Mouse (Mus musculus) midbrain, embryonic 15.5 days (tissue): Measurements from ENCODE around the gene Prlr. TPM values are rescaled to one million over a fixed set of nuclear protein-coding genes. Genes with fewer than 3 reads are reported as not detected.

Experiments
- ATAC-seq: fragments of 200-750 bp; cut with Nextera tagmentation; replicated peaks from 2 replicates; pipeline ENCODE4 v1.8.0; 2017; ENCODE audit warnings: moderate TSS enrichment
- H3K27ac ChIP-seq: fragments of 300-500 bp; sonication (generic); 2 replicates; pipeline ENCODE4 v1.5.1; 2015; ENCODE audit warnings: mild to moderate bottlenecking, inconsistent platforms
- H3K27me3 ChIP-seq: fragments of 300-500 bp; sonication (generic); replicated peaks from 2 replicates; pipeline ENCODE4 v1.6.1; 2015; ENCODE audit warnings: inconsistent platforms
- H3K36me3 ChIP-seq: fragments of 300-500 bp; sonication (generic); replicated peaks from 2 replicates; pipeline ENCODE4 v1.6.1; 2015; ENCODE audit warnings: inconsistent platforms
- H3K4me1 ChIP-seq: fragments of 300-500 bp; sonication (generic); 2 replicates; pipeline ENCODE4 v1.6.1; 2015; ENCODE audit warnings: inconsistent platforms
- H3K4me2 ChIP-seq: fragments of 300-500 bp; sonication (generic); 2 replicates; pipeline ENCODE4 v1.6.1; 2015; ENCODE audit warnings: inconsistent platforms, mild to moderate bottlenecking, moderate library complexity
- H3K4me3 ChIP-seq: fragments of 300-500 bp; sonication (generic); 2 replicates; pipeline ENCODE4 v1.5.1; 2015; ENCODE audit warnings: mild to moderate bottlenecking, inconsistent platforms
- H3K9ac ChIP-seq: fragments of 300-500 bp; sonication (generic); 2 replicates; pipeline ENCODE4 v1.6.1; 2015; ENCODE audit warnings: mild to moderate bottlenecking, inconsistent platforms
- H3K9me3 ChIP-seq: fragments of 300-500 bp; sonication (generic); 2 replicates; pipeline ENCODE4 v1.6.1; 2016; ENCODE audit warnings: inconsistent platforms
- WGBS: fragments of 180-500 bp; shearing (Covaris S2); methylation state at CpG from one replicate; pipeline ENCODE4 v1.1.7; 2015; ENCODE audit warnings: mixed read lengths; 5-methylcytosine and 5-hydroxymethylcytosine counted together
- polyA plus RNA-seq: library from polyadenylated mRNA; unstranded; fragments of >200 nt; fragmentation: Nextera tagmentation; extraction: Ambion mirVana; gene quantifications from 2 replicates; pipeline ENCODE4 v1.2.1, GENCODE M21; 2015

Gene Prlr
- polyA plus RNA-seq, 1 experiment from 2014 or later, result 1.3 TPM

GRCm38 (mm10) chr15:10366331-10366730 is 189.3 kb downstream of the Prlr start:
- WGBS, result 90% methylated on average over 2 of the region's 2 CpGs
- no peak overlapping the region for H3K27ac ChIP-seq
- no peak overlapping the region for H3K9ac ChIP-seq
- no peaks in the 10 kb centered on the region for H3K36me3 ChIP-seq
- no peaks in the 10 kb centered on the region for H3K4me1 ChIP-seq
- no peaks in the 10 kb centered on the region for H3K27me3 ChIP-seq
- no peaks in the 10 kb centered on the region for H3K9me3 ChIP-seq
- no peak for ATAC-seq
- no peak overlapping the region for H3K4me3 ChIP-seq
- H3K4me2 ChIP-seq, result no peak overlapping the region

GRCm38 (mm10) chr15:10375404-10375803 is 198.4 kb downstream of the Prlr start:
- Histone ChIP-seq H3K27ac (no peak overlapping the region), H3K36me3 (no peaks in the 10 kb centered on the region), H3K4me2 (no peak overlapping the region), H3K27me3 (no peaks in the 10 kb centered on the region), H3K9me3 (no peaks in the 10 kb centered on the region), H3K9ac (no peak overlapping the region), H3K4me1 (no peaks in the 10 kb centered on the region), H3K4me3 (no peak overlapping the region)
- no peak for ATAC-seq
- WGBS, result 81% methylated on average over 3 of the region's 3 CpGs

DNA sequence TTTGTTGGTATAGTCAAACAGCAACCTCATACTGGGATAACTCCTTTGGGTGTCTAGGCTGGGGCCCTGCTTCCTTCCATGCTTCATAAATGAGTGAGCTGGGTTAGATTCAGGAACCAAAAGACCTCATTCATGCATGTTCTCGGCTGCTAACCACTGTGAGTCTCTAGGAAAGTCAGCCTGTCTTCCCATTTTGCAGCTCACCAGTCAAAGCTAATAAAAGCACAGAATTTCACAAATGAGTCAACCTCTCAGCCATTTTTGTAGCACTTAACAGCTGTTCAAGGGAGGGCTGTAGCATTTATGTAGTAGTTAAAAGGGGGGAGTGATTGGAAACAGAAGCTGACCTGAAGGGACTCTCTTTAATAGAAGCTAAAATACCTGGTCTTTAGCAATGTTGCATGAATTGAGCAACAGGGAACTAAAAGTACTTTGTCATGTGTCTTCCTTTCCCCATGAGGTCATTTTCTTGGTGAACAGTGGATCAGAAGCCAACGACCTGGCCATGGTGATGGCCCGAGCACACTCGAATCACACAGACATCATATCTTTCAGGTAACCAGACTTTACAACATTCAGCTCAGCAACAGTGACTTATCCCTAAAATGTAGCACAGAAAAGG is 201.4 kb downstream of the Prlr start:
- H3K9me3 ChIP-seq, result no peaks in the 10 kb centered on the region
- no peak for ATAC-seq
- H3K4me3 ChIP-seq, result no peak overlapping the region
- no peaks in the 10 kb centered on the region for H3K36me3 ChIP-seq
- no peaks in the 10 kb centered on the region for H3K27me3 ChIP-seq
- H3K9ac ChIP-seq, result no peak overlapping the region
- no peaks in the 10 kb centered on the region for H3K4me1 ChIP-seq
- no peak overlapping the region for H3K27ac ChIP-seq
- H3K4me2 ChIP-seq, result no peak overlapping the region
- 87% methylated on average over 4 of the region's 4 CpGs for WGBS

DNA sequence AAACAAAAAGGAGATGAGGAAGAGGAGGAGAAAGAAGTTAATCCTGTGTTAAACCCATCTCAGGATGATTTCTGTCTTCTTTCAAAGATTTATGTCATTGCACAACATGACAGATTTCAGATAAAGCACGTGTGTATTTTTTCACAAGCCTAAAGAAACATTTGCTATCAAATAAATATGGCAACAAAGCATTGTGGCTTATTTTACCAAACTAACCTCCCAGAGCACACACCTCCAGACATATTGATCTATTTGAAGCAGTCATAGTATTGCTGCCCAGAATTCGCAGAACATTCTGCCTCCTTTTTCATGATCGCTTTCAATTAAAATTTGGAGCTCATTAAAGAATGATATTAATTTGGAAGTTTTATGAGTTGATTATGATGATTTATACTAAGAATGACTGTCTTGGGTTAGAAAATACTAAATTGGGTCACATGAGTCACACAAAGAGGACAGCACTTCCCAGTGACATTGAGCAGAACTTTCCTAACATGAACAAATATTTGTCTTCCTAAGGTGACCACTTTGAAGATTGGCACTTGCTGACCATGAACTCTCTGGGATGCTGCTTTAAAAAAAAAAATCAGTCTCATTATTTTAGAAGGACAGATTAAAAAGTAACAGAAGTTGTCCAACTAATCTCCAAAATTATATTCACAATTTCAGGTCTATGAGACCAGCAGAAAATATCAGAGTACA is 202.9 kb downstream of the Prlr start:
- H3K36me3 ChIP-seq, result no peaks in the 10 kb centered on the region

DNA sequence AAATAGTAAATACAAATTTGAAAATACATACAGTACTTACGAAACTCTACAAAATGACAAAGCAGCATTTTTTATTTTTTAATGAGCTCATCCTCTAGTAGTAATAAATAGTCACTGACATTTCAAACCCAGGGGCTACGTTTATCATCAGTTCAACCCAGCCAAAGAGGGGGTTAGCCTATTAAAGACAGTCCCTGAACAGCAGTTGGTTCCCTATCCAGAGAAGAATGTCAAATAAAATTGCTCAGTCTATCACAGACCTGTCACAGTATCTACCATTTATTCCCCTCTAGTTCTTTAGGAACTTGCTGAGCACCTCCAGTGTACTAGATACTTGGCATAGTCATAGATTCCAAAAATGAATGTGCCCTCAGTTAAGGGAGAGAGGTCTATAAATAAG is 210.2 kb downstream of the Prlr start:
- 78% methylated on average over 2 of the region's 2 CpGs for WGBS
- no peaks in the 10 kb centered on the region for H3K27me3 ChIP-seq
- H3K9ac ChIP-seq, result no peak overlapping the region
- H3K9me3 ChIP-seq, result no peaks in the 10 kb centered on the region
- H3K4me1 ChIP-seq, result no peaks in the 10 kb centered on the region
- no peaks in the 10 kb centered on the region for H3K36me3 ChIP-seq
- no peak for ATAC-seq
- no peak overlapping the region for H3K4me3 ChIP-seq
- no peak overlapping the region for H3K27ac ChIP-seq
- H3K4me2 ChIP-seq, result no peak overlapping the region

More for the DNA sequence above, 202.9 kb downstream of the Prlr start:
- H3K27me3 ChIP-seq, result no peaks in the 10 kb centered on the region
- no peak overlapping the region for H3K4me2 ChIP-seq
- 94% methylated on average over 3 of the region's 3 CpGs for WGBS
- no peak overlapping the region for H3K9ac ChIP-seq
- no peaks in the 10 kb centered on the region for H3K4me1 ChIP-seq
- H3K27ac ChIP-seq, result no peak overlapping the region
- ATAC-seq, result no peak
- no peak overlapping the region for H3K4me3 ChIP-seq
- H3K9me3 ChIP-seq, result no peaks in the 10 kb centered on the region

Other genes starting within 250 kb of the Prlr start
- gene Gm21973, start 148.1 kb downstream of the Prlr start, polyA plus RNA-seq, result not detected in 2 replicates
- not detected in 2 replicates for gene Agxt2, start 181.3 kb downstream of the Prlr start, polyA plus RNA-seq